Mouse (Mus musculus) heart, embryonic 11.5 days (tissue): Measurements from ENCODE around the gene Ppan. TPM values are rescaled to one million over a fixed set of nuclear protein-coding genes. Genes with fewer than 3 reads are reported as not detected.
A peak's percentile ranks its signal among the peaks of the same experiment; 100 is the strongest.

ENCODE experiments used
- ATAC-seq: fragments of 200-750 bp; cut with Nextera tagmentation; replicated peaks from 2 replicates; pipeline ENCODE4 v1.8.0; 2017; ENCODE audit warnings: moderate library complexity; ENCODE audit not compliant: insufficient number of reproducible peaks, low FRiP score, low TSS enrichment
- H3K27ac ChIP-seq: fragments of 300-500 bp; sonication (generic); 2 replicates; pipeline ENCODE4 v1.5.1; 2014; ENCODE audit warnings: mild to moderate bottlenecking, low read depth, low read length
- H3K27me3 ChIP-seq: fragments of 300-500 bp; sonication (generic); 2 replicates; pipeline ENCODE4 v1.6.1; 2014; ENCODE audit warnings: mild to moderate bottlenecking, low read length, mixed read lengths; ENCODE audit not compliant: control insufficient read depth, insufficient read depth
- H3K36me3 ChIP-seq: fragments of 300-500 bp; sonication (generic); 2 replicates; pipeline ENCODE4 v1.6.1; 2014; ENCODE audit warnings: mild to moderate bottlenecking, low read length, moderate library complexity, mixed read lengths; ENCODE audit not compliant: control insufficient read depth, insufficient read depth
- H3K4me1 ChIP-seq: fragments of 300-500 bp; sonication (generic); 2 replicates; pipeline ENCODE4 v1.6.1; 2014; ENCODE audit warnings: low read length; ENCODE audit not compliant: control insufficient read depth, insufficient read depth
- H3K4me2 ChIP-seq: fragments of 300-500 bp; sonication (generic); 2 replicates; pipeline ENCODE4 v1.6.1; 2014; ENCODE audit warnings: mild to moderate bottlenecking, moderate library complexity
- H3K4me3 ChIP-seq: fragments of 300-500 bp; sonication (generic); 2 replicates; pipeline ENCODE4 v1.5.1; 2014; ENCODE audit warnings: low read depth, low read length
- H3K9ac ChIP-seq: fragments of 300-500 bp; sonication (generic); 2 replicates; pipeline ENCODE4 v1.6.1; 2014; ENCODE audit warnings: mild to moderate bottlenecking, low read depth, low read length, moderate library complexity
- H3K9me3 ChIP-seq: fragments of 300-500 bp; sonication (generic); replicated peaks from 2 replicates; pipeline ENCODE4 v1.6.1; 2016; ENCODE audit warnings: low read length; ENCODE audit not compliant: control insufficient read depth
- WGBS: fragments of 180-500 bp; shearing (Covaris S2); extraction: QIAGEN DNeasy Blood & Tissue Kit; methylation state at CpG from one replicate; pipeline ENCODE4 v1.1.7; 2014; ENCODE audit not compliant: insufficient replicate concordance; 5-methylcytosine and 5-hydroxymethylcytosine counted together
- polyA plus RNA-seq: library from polyadenylated mRNA; unstranded; fragments of >200 nt; fragmentation: Nextera tagmentation; extraction: Ambion mirVana; gene quantifications from 2 replicates; pipeline ENCODE4 v1.2.1, GENCODE M21; 2014

Gene Ppan
- polyA plus RNA-seq, 1 experiment from 2014 or later, result 46.2 TPM

DNA sequence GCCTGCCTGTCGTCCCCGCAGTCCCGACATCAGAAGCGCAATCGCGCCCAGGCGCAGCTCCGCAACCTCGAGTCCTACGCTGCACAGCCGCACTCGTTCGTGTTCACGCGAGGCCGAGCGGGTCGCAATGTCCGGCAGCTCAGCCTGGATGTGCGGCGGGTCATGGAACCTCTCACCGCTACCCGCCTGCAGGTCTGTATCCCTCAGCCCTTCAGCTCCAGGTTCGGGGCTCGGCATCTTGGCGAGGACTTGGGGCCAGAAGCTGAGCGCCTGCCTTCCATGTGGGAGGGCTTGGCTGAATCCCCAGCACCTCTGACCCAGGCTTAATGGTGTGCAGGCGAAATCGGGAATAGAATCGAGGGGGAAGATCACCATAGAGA is 401 bp downstream of the Ppan start:
- Histone ChIP-seq H3K4me2 (peak overlapping the region; percentile 91), H3K36me3 (peaks cover 38% of the 10 kb centered on the region), H3K27ac (peak overlapping the region; percentile 94), H3K9ac (peak overlapping the region; percentile 91), H3K4me1 (no peaks in the 10 kb centered on the region), H3K9me3 (no peaks in the 10 kb centered on the region), H3K4me3 (peak overlapping the region; percentile 94), H3K27me3 (no peaks in the 10 kb centered on the region)
- WGBS, result under 1% methylated on average over 30 of the region's 30 CpGs
- peak; percentile 6; the same call in 1 of the 2 replicates for ATAC-seq

DNA sequence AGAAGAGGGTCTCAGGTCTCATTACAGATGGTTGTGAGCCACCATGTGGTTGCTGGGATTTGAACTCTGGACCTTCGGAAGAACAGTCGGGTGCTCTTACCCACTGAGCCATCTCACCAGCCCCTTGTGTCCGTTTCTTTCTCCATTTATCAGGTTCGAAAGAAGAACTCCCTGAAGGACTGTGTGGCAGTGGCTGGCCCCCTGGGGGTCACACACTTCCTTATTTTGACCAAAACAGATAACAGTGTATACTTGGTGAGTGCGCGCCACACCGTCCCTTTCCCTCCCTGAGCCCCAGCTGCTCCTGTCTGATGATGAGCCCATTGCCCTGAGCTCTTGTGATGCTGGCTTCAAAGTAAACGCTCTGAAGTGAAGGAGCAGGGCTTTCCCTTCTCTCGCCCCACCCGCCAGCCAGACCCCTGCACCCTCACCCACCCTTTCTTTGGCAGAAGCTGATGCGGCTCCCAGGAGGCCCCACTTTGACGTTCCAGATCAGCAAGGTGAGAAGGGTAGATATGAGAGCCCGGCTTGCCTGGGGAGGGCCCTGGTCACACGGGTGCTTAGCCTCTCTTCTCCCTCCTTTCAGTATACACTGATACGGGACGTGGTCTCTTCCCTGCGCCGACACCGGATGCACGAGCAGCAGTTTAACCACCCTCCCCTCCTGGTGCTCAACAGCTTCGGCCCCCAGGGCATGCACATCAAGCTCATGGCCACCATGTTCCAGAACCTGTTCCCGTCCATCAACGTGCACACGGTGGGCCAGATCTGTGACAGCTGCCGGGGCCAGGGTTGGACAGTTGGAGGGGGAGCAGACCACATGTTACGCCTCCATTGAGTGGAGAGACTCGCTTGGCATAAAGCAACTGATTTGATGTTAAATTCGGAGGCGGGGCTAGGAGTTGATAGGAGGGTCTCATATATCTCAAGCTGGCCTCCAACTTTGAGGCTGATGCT is 1.5 kb downstream of the Ppan start:
- whole genome bisulfite sequencing, result 76% methylated on average over 29 of the region's 29 CpGs
- Histone ChIP-seq H3K4me3 (peak overlapping the region; percentile 94), H3K36me3 (peaks cover 49% of the 10 kb centered on the region), H3K4me2 (peak overlapping the region; percentile 91), H3K27ac (no peak overlapping the region), H3K9me3 (no peaks in the 10 kb centered on the region), H3K9ac (no peak overlapping the region; the same call in 1 of the 2 replicates), H3K4me1 (no peaks in the 10 kb centered on the region), H3K27me3 (no peaks in the 10 kb centered on the region)
- no peak for ATAC-seq

DNA sequence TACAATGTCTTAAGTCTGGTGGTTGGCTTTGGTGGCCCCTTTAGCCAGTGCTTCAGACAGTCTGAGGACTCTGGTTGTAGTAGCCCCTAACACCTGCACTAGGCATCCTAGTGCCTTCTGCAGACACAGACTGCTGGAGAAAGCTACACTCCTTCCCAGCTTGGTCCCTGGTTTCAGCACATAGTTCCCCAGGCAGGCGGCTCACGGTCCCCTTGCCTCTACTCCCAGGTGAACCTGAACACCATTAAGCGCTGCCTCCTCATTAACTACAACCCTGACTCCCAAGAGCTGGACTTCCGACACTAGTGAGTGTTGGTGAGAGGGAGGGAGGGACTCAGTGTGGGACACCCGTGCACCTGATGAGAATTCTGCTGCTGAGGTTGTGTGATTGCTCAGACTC is 2.4 kb downstream of the Ppan start:
- H3K4me3 ChIP-seq, result no peak overlapping the region
- no peak overlapping the region for H3K9ac ChIP-seq
- H3K36me3 ChIP-seq, result peaks cover 58% of the 10 kb centered on the region
- WGBS, result 87% methylated on average over 5 of the region's 5 CpGs
- no peak overlapping the region for H3K4me2 ChIP-seq
- H3K27me3 ChIP-seq, result no peaks in the 10 kb centered on the region
- no peaks in the 10 kb centered on the region for H3K4me1 ChIP-seq
- H3K27ac ChIP-seq, result no peak overlapping the region
- H3K9me3 ChIP-seq, result no peaks in the 10 kb centered on the region
- ATAC-seq, result no peak

DNA sequence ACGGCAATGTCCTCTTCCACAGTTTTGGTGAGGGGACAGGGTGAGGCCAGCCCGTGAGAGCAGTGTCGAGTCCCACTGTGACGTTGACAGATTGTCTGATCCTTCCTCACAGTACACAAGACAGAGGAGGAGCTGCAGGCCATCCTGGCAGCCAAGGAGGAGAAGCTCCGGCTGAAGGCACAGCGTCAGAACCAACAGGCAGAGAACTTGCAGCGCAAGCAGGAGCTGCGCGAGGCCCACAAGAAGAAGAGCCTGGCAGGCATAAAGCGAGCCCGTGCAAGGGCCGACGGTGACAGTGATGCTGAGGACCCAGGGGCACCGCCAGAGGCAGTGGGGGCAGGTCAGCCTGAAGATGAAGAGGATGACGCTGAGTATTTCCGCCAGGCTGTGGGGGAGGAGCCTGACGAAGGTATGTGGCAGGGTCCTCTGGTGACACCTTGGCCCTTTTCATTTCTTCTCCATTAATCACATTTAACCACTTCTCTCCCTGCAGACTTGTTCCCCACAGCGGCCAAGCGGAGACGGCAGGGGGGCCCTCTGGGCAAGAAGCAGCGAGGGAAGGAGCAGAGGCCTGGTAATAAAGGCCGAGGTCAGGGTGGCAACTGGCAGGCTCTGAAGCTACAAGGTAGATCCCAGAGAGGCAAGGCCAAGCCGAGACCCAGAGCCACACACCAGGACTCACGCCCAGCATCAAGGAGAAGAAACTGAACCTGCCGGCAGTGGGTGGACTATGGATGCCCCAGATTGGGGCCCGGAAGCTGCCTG is 3.5 kb downstream of the Ppan start:
- Histone ChIP-seq H3K9ac (no peak overlapping the region), H3K27me3 (no peaks in the 10 kb centered on the region)
- 75% methylated on average over 26 of the region's 26 CpGs for WGBS

DNA sequence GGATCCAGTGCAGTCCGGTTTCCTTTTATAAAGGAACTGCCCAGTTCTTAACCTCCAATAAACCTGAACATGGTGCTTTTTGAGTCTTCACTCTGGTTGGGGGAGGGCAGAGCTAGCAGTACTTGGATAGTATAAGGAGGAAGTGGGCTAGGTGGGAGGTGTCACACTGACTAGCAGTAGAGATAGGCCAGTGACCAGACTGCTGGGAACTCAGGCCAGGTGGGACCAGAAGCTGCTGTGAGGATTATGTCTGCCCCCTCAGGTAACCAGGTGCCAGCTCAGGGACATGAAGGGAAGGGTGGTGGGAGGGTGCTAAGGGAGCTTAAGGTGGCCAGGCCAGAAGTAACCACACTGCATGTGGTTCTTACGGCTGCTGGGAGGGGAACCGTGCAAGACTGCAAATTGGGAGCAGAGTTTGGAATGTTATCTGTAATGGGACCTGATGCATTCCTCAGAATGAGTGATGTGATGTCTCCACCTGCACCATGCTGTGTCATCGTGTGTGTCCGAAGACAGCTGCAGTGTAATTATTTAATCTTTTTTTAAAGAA is 4.2 kb downstream of the Ppan start:
- Histone ChIP-seq H3K4me1 (peaks cover 5% of the 10 kb centered on the region), H3K27me3 (no peaks in the 10 kb centered on the region), H3K27ac (peak overlapping the region; percentile 41; the same call in 1 of the 2 replicates), H3K4me3 (no peak overlapping the region), H3K9ac (no peak overlapping the region), H3K36me3 (peaks cover 73% of the 10 kb centered on the region), H3K9me3 (no peaks in the 10 kb centered on the region), H3K4me2 (no peak overlapping the region)
- no peak for ATAC-seq
- 59% methylated on average over 5 of the region's 5 CpGs for WGBS

More for the DNA sequence above, 3.5 kb downstream of the Ppan start:
- H3K4me3 ChIP-seq, result no peak overlapping the region
- ATAC-seq, result no peak
- no peak overlapping the region for H3K27ac ChIP-seq
- no peak overlapping the region for H3K4me2 ChIP-seq
- peaks cover 67% of the 10 kb centered on the region for H3K36me3 ChIP-seq
- no peaks in the 10 kb centered on the region for H3K9me3 ChIP-seq
- no peaks in the 10 kb centered on the region for H3K4me1 ChIP-seq

DNA sequence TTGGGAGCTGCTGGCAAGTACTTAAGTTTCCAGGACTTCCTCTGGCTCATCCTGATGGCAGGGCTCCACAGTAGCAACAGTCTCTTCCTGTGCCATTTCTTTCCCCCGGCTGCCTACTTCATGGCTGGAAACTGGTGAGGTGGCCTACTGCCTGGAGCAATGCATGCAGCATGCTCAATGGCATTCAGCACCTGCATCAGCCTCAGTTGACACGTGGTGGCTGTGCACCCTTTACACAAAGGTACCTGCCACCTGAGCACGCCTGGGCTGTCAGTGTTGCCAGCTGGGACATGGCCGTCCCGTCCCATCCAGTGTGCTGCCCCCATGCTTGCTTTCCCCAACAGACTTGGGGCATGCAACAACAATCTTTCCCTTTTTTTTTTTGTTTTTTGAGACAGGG is 5.1 kb downstream of the Ppan start:
- Histone ChIP-seq H3K4me2 (no peak overlapping the region), H3K27me3 (no peaks in the 10 kb centered on the region), H3K9ac (no peak overlapping the region), H3K9me3 (no peaks in the 10 kb centered on the region), H3K27ac (no peak overlapping the region), H3K4me3 (no peak overlapping the region), H3K4me1 (peaks cover 12% of the 10 kb centered on the region), H3K36me3 (peaks cover 75% of the 10 kb centered on the region)
- WGBS, result 66% methylated on average over 5 of the region's 5 CpGs
- ATAC-seq, result no peak

DNA sequence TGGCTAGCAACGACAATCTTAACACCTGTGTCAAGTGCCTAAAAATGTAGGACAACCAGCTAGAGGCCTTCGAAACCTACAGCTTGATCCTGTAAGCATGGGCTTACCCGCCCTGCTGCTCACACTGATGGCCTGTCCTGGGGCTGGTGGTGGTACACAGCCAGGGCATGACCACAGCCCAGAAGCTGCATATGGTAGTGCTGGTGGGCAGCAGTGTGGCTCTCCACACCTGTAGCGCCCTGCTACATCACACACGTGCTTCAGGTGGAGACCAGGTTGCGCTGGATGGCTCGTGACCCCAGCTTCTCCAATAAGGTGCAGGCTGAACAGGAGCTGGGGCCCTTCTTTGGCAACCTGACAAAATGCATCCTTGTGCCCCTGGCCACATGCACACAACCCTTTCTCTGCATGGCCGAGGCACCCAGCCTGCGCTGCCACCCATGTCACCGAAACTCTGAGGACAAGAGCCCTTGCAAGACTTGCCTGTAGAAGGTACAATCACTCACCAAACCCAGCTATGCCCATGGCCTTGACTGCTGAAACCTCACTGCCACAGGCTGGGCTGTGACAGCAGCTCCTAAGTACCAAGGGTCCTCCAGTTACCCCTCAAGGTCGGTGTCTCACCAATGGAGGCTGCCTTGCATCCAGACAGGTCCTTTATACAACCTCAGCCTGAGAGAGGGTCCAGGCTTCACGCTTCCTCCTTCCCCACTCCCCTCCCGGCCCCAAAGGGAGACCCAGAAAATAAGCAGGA is 5.8 kb downstream of the Ppan start:
- 86% methylated on average over 13 of the region's 13 CpGs for WGBS
- no peaks in the 10 kb centered on the region for H3K27me3 ChIP-seq
- H3K36me3 ChIP-seq, result peaks cover 75% of the 10 kb centered on the region
- H3K4me1 ChIP-seq, result peaks cover 12% of the 10 kb centered on the region
- no peak overlapping the region for H3K27ac ChIP-seq
- ATAC-seq, result no peak
- no peak overlapping the region for H3K9ac ChIP-seq
- H3K4me3 ChIP-seq, result no peak overlapping the region
- no peaks in the 10 kb centered on the region for H3K9me3 ChIP-seq
- H3K4me2 ChIP-seq, result no peak overlapping the region

DNA sequence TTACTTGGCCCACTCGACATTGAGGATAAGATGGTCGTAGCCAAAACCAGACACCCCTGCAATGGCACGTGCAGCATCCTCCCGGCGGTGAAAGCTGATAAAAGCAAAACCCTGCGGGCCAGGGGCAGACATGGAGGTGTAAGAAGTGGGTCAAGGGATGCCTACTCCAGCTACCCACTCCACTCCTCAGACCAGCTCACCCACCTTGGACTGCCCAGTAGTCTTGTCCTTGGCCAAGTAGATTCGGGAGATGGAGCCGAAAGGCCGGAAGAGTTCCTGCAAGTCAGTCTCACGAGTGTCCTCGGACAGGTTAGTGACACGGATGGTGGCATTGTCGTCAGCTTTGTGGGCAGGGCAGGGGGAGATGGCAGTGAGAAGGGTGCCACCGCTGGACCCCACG is 6.7 kb downstream of the Ppan start:
- peaks cover 71% of the 10 kb centered on the region for H3K36me3 ChIP-seq
- H3K27me3 ChIP-seq, result no peaks in the 10 kb centered on the region
- 88% methylated on average over 15 of the region's 15 CpGs for WGBS
- no peak overlapping the region for H3K9ac ChIP-seq
- H3K4me2 ChIP-seq, result no peak overlapping the region
- no peak overlapping the region for H3K4me3 ChIP-seq
- H3K4me1 ChIP-seq, result peaks cover 12% of the 10 kb centered on the region
- no peak overlapping the region for H3K27ac ChIP-seq
- H3K9me3 ChIP-seq, result no peaks in the 10 kb centered on the region
- no peak for ATAC-seq
